Mouse (Mus musculus): ENCODE data around the gene Bex3. TPM values are rescaled to one million over a fixed set of nuclear protein-coding genes. Genes with fewer than 3 reads are reported as not detected.

Bex3 gene
- polyA plus RNA-seq, 1 experiment from 2014 or later: 517 TPM

DNA sequence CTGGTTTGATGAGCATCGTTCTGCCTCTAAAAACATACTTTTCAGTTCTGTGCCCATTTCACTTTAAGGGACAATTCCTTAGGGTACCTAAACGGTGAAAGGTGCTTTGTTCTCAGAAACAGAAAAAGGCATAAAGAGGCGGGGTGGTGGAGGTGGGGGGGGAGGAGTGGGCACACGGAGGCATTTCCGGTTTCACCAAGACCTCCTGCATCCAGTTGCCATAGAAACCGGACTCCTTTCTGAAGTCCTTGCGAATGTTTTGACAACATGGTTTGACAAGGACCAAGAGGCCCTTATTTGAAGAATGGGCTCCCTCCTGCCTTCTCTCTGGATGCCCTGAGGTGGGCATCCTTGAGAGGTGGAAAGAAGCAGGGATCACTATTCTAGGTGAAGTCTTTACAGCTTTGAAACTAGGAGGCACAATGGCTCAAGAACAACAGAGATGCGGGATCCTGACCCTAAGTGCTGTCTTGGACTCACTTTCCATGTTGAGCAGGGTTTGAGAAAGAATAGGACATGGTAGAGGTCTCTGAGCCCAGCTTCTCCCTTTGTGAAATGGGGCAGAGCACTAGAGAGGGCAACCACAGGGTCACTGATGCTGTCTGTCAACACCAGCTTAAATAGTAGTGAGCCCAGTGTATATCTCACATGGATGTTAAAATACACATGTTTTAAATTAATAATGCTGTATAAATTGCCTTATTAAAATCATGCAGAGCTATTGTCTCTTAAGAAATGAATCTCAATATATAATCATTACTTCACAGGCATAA lies 43.9 kb downstream of the Bex3 start:
- no peaks in the 10 kb centered on the region for H3K4me1 ChIP-seq
- no peaks in the 10 kb centered on the region for H3K9me3 ChIP-seq
- no peak overlapping the region for H3K27ac ChIP-seq (replicated peaks)
- 35% methylated on average over 8 of the region's 8 CpGs for WGBS
- no peak overlapping the region for H3K9ac ChIP-seq
- no peak for ATAC-seq (ENCODE audit: extremely low read depth, insufficient number of reproducible peaks, low FRiP score, low TSS enrichment)
- H3K27me3 ChIP-seq (replicated peaks): no peaks in the 10 kb centered on the region
- no peak overlapping the region for H3K4me3 ChIP-seq
- H3K36me3 ChIP-seq: no peaks in the 10 kb centered on the region
- no peak overlapping the region for H3K4me2 ChIP-seq

DNA sequence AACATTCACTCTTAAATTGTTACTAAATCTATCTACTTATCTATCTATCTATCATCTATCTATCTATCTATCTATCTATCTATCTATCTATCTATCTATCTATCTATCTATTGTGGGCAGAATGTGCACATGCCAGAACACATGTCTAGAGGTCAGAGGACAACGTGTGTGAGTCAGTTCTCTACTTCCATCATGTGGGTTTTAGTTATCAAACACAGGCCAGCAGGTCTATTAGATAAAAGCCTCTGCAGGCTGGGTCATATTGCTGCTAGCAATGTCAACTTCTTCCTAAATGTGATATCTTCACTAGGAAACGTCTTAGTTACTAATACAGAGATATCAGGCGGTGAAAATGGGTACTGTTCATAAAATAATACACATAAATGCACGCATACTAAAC lies 49.9 kb downstream of the Bex3 start:
- H3K36me3 ChIP-seq: no peaks in the 10 kb centered on the region
- no peak overlapping the region for H3K4me3 ChIP-seq
- no peak overlapping the region for H3K4me2 ChIP-seq
- WGBS: 48% methylated on average over 4 of the region's 4 CpGs
- H3K4me1 ChIP-seq: no peaks in the 10 kb centered on the region
- ATAC-seq (ENCODE audit: extremely low read depth, insufficient number of reproducible peaks, low FRiP score, low TSS enrichment): no peak
- H3K9me3 ChIP-seq: no peaks in the 10 kb centered on the region
- H3K9ac ChIP-seq: no peak overlapping the region
- no peak overlapping the region for H3K27ac ChIP-seq (replicated peaks)
- H3K27me3 ChIP-seq (replicated peaks): no peaks in the 10 kb centered on the region

Other genes starting within 250 kb of the Bex3 start
- 29.2 and 29.5 TPM in 2 replicates for gene Arxes1, start 236.9 kb upstream of the Bex3 start, polyA plus RNA-seq (2015; fragmentation: Nextera tagmentation; extraction: Ambion mirVana)
- gene Bex2, start 202.0 kb upstream of the Bex3 start, polyA plus RNA-seq (2015; fragmentation: Nextera tagmentation; extraction: Ambion mirVana): 34.0 and 40.3 TPM in 2 replicates
- 0.34 and 0.62 TPM in 2 replicates for gene Nxf3, start 185.0 kb upstream of the Bex3 start, polyA plus RNA-seq (2015; fragmentation: Nextera tagmentation; extraction: Ambion mirVana)
- gene Bex4, start 131.3 kb upstream of the Bex3 start, polyA plus RNA-seq (2015; fragmentation: Nextera tagmentation; extraction: Ambion mirVana): 195 and 204 TPM in 2 replicates
- 230 and 260 TPM in 2 replicates for gene Tceal8, start 97.9 kb upstream of the Bex3 start, polyA plus RNA-seq (2015; fragmentation: Nextera tagmentation; extraction: Ambion mirVana)
- 15.2 and 16.5 TPM in 2 replicates for gene Tceal5, start 66.4 kb upstream of the Bex3 start, polyA plus RNA-seq (2015; fragmentation: Nextera tagmentation; extraction: Ambion mirVana)
- gene Tceal7, start 55.5 kb upstream of the Bex3 start, polyA plus RNA-seq (2015; fragmentation: Nextera tagmentation; extraction: Ambion mirVana): 12.3 and 15.1 TPM in 2 replicates
- 226 and 272 TPM in 2 replicates for gene Bex1, start 54.7 kb upstream of the Bex3 start, polyA plus RNA-seq (2015; fragmentation: Nextera tagmentation; extraction: Ambion mirVana)
- 448 and 526 TPM in 2 replicates for gene Tceal9, start 25.2 kb upstream of the Bex3 start, polyA plus RNA-seq (2015; fragmentation: Nextera tagmentation; extraction: Ambion mirVana)
- gene Kir3dl1, start 247.7 kb downstream of the Bex3 start, polyA plus RNA-seq (2015; fragmentation: Nextera tagmentation; extraction: Ambion mirVana): not detected in 2 replicates

Data from heart, embryonic 13.5 days (tissue).